Mouse (Mus musculus) midbrain, postnatal 0 days (tissue): ENCODE measurements around the gene Atad5. TPM values are rescaled to one million over a fixed set of nuclear protein-coding genes. Genes with fewer than 3 reads are reported as not detected.

Experiments used
- ATAC-seq: fragments of 200-750 bp; cut with Nextera tagmentation; 2 replicates; pipeline ENCODE4 v1.8.0; 2017; ENCODE audit warnings: moderate number of reproducible peaks, mild to moderate bottlenecking, moderate TSS enrichment, moderate library complexity; ENCODE audit not compliant: low FRiP score
- DNase-seq: peaks from one replicate; pipeline ENCODE4 v3.0.0-alpha.2; 2015; ENCODE audit warnings: low spot score
- H3K27ac ChIP-seq: fragments of 300-500 bp; sonication (generic); 2 replicates; pipeline ENCODE4 v1.5.1; 2014; ENCODE audit warnings: low read depth, mild to moderate bottlenecking, low read length, mixed read lengths
- H3K27me3 ChIP-seq: fragments of 300-500 bp; sonication (generic); 2 replicates; pipeline ENCODE4 v1.6.1; 2014; ENCODE audit warnings: low read length, control low read depth, mixed read lengths; ENCODE audit not compliant: insufficient read depth
- H3K36me3 ChIP-seq: fragments of 300-500 bp; sonication (generic); 2 replicates; pipeline ENCODE4 v1.6.1; 2014; ENCODE audit warnings: low read length, control low read depth, mixed read lengths; ENCODE audit not compliant: insufficient read depth
- H3K4me1 ChIP-seq: fragments of 300-500 bp; sonication (generic); 2 replicates; pipeline ENCODE4 v1.6.1; 2014; ENCODE audit warnings: mild to moderate bottlenecking, control low read depth, antibody characterized with exemption, low read length, mixed read lengths; ENCODE audit not compliant: insufficient read depth
- H3K4me2 ChIP-seq: fragments of 300-500 bp; sonication (generic); 2 replicates; pipeline ENCODE4 v1.6.1; 2014; ENCODE audit warnings: low read depth, mild to moderate bottlenecking, low read length, mixed read lengths; ENCODE audit not compliant: poor library complexity, severe bottlenecking
- H3K4me3 ChIP-seq: fragments of 300-500 bp; sonication (generic); 2 replicates; pipeline ENCODE4 v1.5.1; 2014; ENCODE audit warnings: low read depth, mild to moderate bottlenecking, low read length, moderate library complexity
- H3K9ac ChIP-seq: fragments of 300-500 bp; sonication (generic); replicated peaks from 2 replicates; pipeline ENCODE4 v1.6.1; 2014; ENCODE audit warnings: mild to moderate bottlenecking, low read length, moderate library complexity, mixed read lengths; ENCODE audit not compliant: poor library complexity, severe bottlenecking
- H3K9me3 ChIP-seq: fragments of 300-500 bp; sonication (generic); 2 replicates; pipeline ENCODE4 v1.6.1; 2016; ENCODE audit warnings: low read length, control low read depth
- CTCF ChIP-seq: IDR thresholded peaks from 2 replicates; pipeline ENCODE4 v1.5.1; 2016; ENCODE audit warnings: antibody characterized with exemption, mild to moderate bottlenecking
- WGBS: fragments of 180-500 bp; shearing (Covaris S2); extraction: QIAGEN DNeasy Blood & Tissue Kit; methylation state at CpG from one replicate; pipeline ENCODE4 v1.1.7; 2014; 5-methylcytosine and 5-hydroxymethylcytosine counted together
- polyA plus RNA-seq: library from polyadenylated mRNA; unstranded; fragments of >200 nt; fragmentation: Nextera tagmentation; extraction: Ambion mirVana; gene quantifications from 2 replicates; pipeline ENCODE4 v1.2.1, GENCODE M21; 2015
- total RNA-seq: library from RNA; depleted of rRNA; stranded (reverse); fragments of >200 nt; gene quantifications from 2 replicates; pipeline ENCODE4 v1.2.3, GENCODE M21; 2014; rRNA removed

Gene Atad5
- total and polyA plus RNA-seq, 2 experiments from 2014 or later: 3.3 to 5.6 TPM

- 1% methylated on average over 33 of the region's 33 CpGs for WGBS
- DNase-seq: peak; percentile 89
- H3K4me2 ChIP-seq: peak within 1 kb of the TSS; percentile 52
- peak; percentile 62; the same call in 1 of the 2 replicates for ATAC-seq
- peak within 1 kb of the TSS; percentile 45 for H3K9ac ChIP-seq
- no peaks in the 10 kb centered on the region for H3K27me3 ChIP-seq
- no peak for TF ChIP-seq CTCF
- peak within 1 kb of the TSS; percentile 40 for H3K4me3 ChIP-seq
- no peaks in the 10 kb centered on the region for H3K9me3 ChIP-seq
- H3K4me1 ChIP-seq: no peaks in the 10 kb centered on the region
- 0 out of 2 replicates have a peak within 1 kb of the TSS, but pooled peaks have one; percentile 27 for H3K27ac ChIP-seq
- no peaks in the 10 kb centered on the region for H3K36me3 ChIP-seq
Observed at GRCm38 (mm10) chr11:80183705-80184255, 94.6 kb downstream of the Atad5 start, which contains the start of gene Rnf135. Gene Rnf135, plus strand, starts transcription at chr11:80183851.

DNA sequence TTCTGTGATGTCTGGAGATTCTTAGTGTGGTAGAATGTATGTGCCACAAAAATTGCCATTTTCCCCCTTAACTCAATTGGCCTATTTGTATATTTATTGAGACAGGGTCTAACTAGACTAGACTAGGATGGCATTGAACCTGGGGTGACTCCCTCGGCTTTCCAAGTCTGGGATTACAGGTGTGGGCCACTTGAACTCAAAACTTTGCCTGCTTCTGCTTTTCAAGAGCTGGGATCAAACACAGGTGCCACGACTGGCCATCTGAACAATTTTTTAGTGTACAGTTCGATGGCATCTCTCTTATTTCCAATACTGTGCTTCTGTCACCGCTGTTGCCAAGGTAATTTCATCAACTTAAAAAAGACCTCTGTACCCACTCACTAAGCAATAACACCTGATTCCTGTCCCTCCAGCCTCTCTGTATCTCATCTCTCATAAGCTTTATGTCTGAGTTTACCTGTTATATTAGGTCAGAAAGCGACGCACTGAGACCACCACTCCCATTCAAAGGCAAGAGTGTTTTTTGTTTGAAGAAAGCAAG, 95.4 kb downstream of the Atad5 start:
- no peak for DNase-seq
- Histone ChIP-seq H3K27ac (no peak overlapping the region), H3K4me3 (peak overlapping the region; percentile 40; the same call in 1 of the 2 replicates), H3K4me2 (peak overlapping the region; percentile 52), H3K9me3 (no peaks in the 10 kb centered on the region), H3K4me1 (no peaks in the 10 kb centered on the region), H3K27me3 (no peaks in the 10 kb centered on the region), H3K9ac (no peak overlapping the region), H3K36me3 (no peaks in the 10 kb centered on the region)
- WGBS: 91% methylated on average over 6 of the region's 6 CpGs
- TF ChIP-seq CTCF: no peak
- no peak for ATAC-seq

Other genes starting within 250 kb of the Atad5 start
- 24.7 and 27.1 TPM in 2 replicates for gene Utp6, start 127.0 kb upstream of the Atad5 start, total RNA-seq
- gene Utp6, start 127.0 kb upstream of the Atad5 start, polyA plus RNA-seq: 18.9 and 21.0 TPM in 2 replicates
- 18.7 and 22.3 TPM in 2 replicates for gene Suz12, start 96.3 kb upstream of the Atad5 start, total RNA-seq
- gene Suz12, start 96.3 kb upstream of the Atad5 start, polyA plus RNA-seq: 6.4 and 9.2 TPM in 2 replicates
- 9.7 and 10.0 TPM in 2 replicates for gene Crlf3, start 8.4 kb upstream of the Atad5 start, total RNA-seq
- gene Crlf3, start 8.4 kb upstream of the Atad5 start, polyA plus RNA-seq: 8.7 and 9.7 TPM in 2 replicates
- 9.5 and 14.3 TPM in 2 replicates for gene Tefm, start 52.8 kb downstream of the Atad5 start, total RNA-seq
- gene Tefm, start 52.8 kb downstream of the Atad5 start, polyA plus RNA-seq: 18.5 and 20.1 TPM in 2 replicates
- gene Adap2, start 64.7 kb downstream of the Atad5 start, total RNA-seq: 5.7 and 11.2 TPM in 2 replicates
- gene Adap2, start 64.7 kb downstream of the Atad5 start, polyA plus RNA-seq: 4.0 and 4.2 TPM in 2 replicates
- gene Rnf135, start 94.5 kb downstream of the Atad5 start, total RNA-seq: 3.0 and 3.7 TPM in 2 replicates
- 3.3 and 4.2 TPM in 2 replicates for gene Rnf135, start 94.5 kb downstream of the Atad5 start, polyA plus RNA-seq
- 69.5 and 74.9 TPM in 2 replicates for gene Rhot1, start 119.6 kb downstream of the Atad5 start, total RNA-seq
- gene Rhot1, start 119.6 kb downstream of the Atad5 start, polyA plus RNA-seq: 55.1 and 56.1 TPM in 2 replicates
- 1.9 and 5.7 TPM in 2 replicates for gene Rhbdl3, start 211.5 kb downstream of the Atad5 start, total RNA-seq
- gene Rhbdl3, start 211.5 kb downstream of the Atad5 start, polyA plus RNA-seq: 1.4 and 1.7 TPM in 2 replicates